Mouse (Mus musculus) hindbrain, postnatal 0 days (tissue): ENCODE results near the gene Atp8a2. TPM values are rescaled to one million over a fixed set of nuclear protein-coding genes. Genes with fewer than 3 reads are reported as not detected.
A peak's percentile ranks its signal among the peaks of the same experiment; 100 is the strongest.
"Not testable (repeated sequence)": the region's sequence is repeated elsewhere in the genome, so short reads cannot be mapped to it uniquely, and the experiment has no call there.

Experiments used
- ATAC-seq: fragments of 200-750 bp; cut with Nextera tagmentation; 2 replicates; pipeline ENCODE4 v1.8.0; 2017; ENCODE audit warnings: mild to moderate bottlenecking, moderate TSS enrichment, moderate library complexity
- DNase-seq: peaks from one replicate; pipeline ENCODE4 v3.0.0-alpha.2; 2015; ENCODE audit warnings: low spot score
- H3K27ac ChIP-seq: fragments of 300-500 bp; sonication (generic); 2 replicates; pipeline ENCODE4 v1.5.1; 2014; ENCODE audit warnings: mild to moderate bottlenecking
- H3K27me3 ChIP-seq: fragments of 300-500 bp; sonication (generic); 2 replicates; pipeline ENCODE4 v1.6.1; 2014; ENCODE audit warnings: low read length, mixed read lengths; ENCODE audit not compliant: insufficient read depth
- H3K36me3 ChIP-seq: fragments of 300-500 bp; sonication (generic); 2 replicates; pipeline ENCODE4 v1.6.1; 2014; ENCODE audit warnings: low read length, mixed read lengths; ENCODE audit not compliant: insufficient read depth
- H3K4me1 ChIP-seq: fragments of 300-500 bp; sonication (generic); 2 replicates; pipeline ENCODE4 v1.6.1; 2014; ENCODE audit warnings: antibody characterized with exemption, low read length, mixed read lengths; ENCODE audit not compliant: insufficient read depth
- H3K4me2 ChIP-seq: fragments of 300-500 bp; sonication (generic); 2 replicates; pipeline ENCODE4 v1.6.1; 2014; ENCODE audit warnings: low read depth, mild to moderate bottlenecking, low read length, moderate library complexity, mixed read lengths
- H3K4me3 ChIP-seq: fragments of 300-500 bp; sonication (generic); 2 replicates; pipeline ENCODE4 v1.5.1; 2014; ENCODE audit warnings: low read length
- H3K9ac ChIP-seq: fragments of 300-500 bp; sonication (generic); replicated peaks from 2 replicates; pipeline ENCODE4 v1.6.1; 2014; ENCODE audit warnings: mild to moderate bottlenecking, low read length, moderate library complexity, mixed read lengths
- H3K9me3 ChIP-seq: fragments of 300-500 bp; sonication (generic); 2 replicates; pipeline ENCODE4 v1.6.1; 2016; ENCODE audit warnings: low read length, mixed read lengths
- CTCF ChIP-seq: IDR thresholded peaks from 2 replicates; pipeline ENCODE4 v1.5.1; 2016; ENCODE audit warnings: antibody characterized with exemption, control low read depth, low read depth
- WGBS: fragments of 180-500 bp; shearing (Covaris S2); extraction: QIAGEN DNeasy Blood & Tissue Kit; methylation state at CpG from one replicate; pipeline ENCODE4 v1.1.7; 2014; 5-methylcytosine and 5-hydroxymethylcytosine counted together
- polyA plus RNA-seq: library from polyadenylated mRNA; unstranded; fragments of >200 nt; fragmentation: Nextera tagmentation; extraction: Ambion mirVana; gene quantifications from 2 replicates; pipeline ENCODE4 v1.2.1, GENCODE M21; 2015
- total RNA-seq: library from RNA; depleted of rRNA; stranded (reverse); fragments of >200 nt; gene quantifications from 2 replicates; pipeline ENCODE4 v1.2.3, GENCODE M21; 2014

The Atp8a2 gene
- total and polyA plus RNA-seq, 2 experiments from 2014 or later, result 29.1 to 41.7 TPM

- Histone ChIP-seq H3K36me3 (no peaks in the 10 kb centered on the region), H3K4me1 (no peaks in the 10 kb centered on the region), H3K4me3 (no peak overlapping the region), H3K27me3 (no peaks in the 10 kb centered on the region; the same call in 1 of the 2 replicates), H3K4me2 (no peak overlapping the region), H3K27ac (no peak overlapping the region), H3K9ac (no peak overlapping the region), H3K9me3 (no peaks in the 10 kb centered on the region)
- no peak for TF ChIP-seq CTCF
- DNase-seq (no peak), ATAC-seq (no peak)
- 46% methylated on average over 3 of the region's 3 CpGs for WGBS
Observed at GRCm38 (mm10) chr14:59730043-59730390, 467.0 kb downstream of the Atp8a2 start.

DNA sequence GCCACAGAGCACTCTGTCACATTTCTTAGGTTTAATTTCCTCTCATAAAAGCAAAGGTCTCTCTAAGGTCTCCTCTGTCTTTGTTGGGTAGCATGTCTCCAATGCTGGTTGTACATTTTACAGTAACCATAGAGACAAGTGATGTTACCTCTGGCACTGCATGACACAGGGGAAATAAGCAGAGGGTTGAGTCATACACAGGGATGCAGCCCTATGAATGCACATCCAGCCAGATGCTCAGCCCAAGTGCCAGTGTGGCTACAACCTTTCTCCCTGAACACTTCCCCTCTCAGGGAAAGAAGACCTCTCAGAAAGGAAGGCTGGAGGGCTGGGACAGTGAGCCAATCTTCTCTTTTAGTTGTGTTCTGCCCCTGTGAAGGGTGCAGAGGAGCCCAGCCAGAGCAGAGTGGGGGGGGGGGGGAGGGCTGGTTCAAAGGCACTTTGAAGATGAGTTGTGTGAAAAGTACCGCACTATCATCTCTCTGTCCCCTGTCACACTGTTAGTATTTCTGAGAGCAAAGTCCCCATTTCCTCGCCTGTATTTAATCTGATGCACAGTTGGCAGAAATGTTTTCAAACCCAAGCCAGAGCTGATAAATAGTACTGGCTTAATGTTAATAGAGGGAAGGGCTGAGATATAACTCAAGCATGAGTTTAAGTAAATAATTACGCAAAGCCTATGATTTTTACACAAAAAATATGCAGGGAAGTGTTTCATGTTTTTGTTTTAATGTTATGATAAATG lies 467.5 kb downstream of the Atp8a2 start:
- no peaks in the 10 kb centered on the region for H3K36me3 ChIP-seq
- no peaks in the 10 kb centered on the region; the same call in 1 of the 2 replicates for H3K27me3 ChIP-seq
- 74% methylated on average over 3 of the region's 3 CpGs for WGBS
- H3K4me1 ChIP-seq, result no peaks in the 10 kb centered on the region
- ATAC-seq, result peak; percentile 53; the same call in 1 of the 2 replicates
- H3K4me3 ChIP-seq, result no peak overlapping the region
- no peak for TF ChIP-seq CTCF
- H3K27ac ChIP-seq, result no peak overlapping the region
- DNase-seq, result no peak
- H3K4me2 ChIP-seq, result no peak overlapping the region
- no peak overlapping the region for H3K9ac ChIP-seq
- H3K9me3 ChIP-seq, result no peaks in the 10 kb centered on the region

- no peak overlapping the region for H3K4me2 ChIP-seq
- no peak overlapping the region for H3K9ac ChIP-seq
- TF ChIP-seq CTCF, result no peak
- no peak overlapping the region for H3K4me3 ChIP-seq
- H3K4me1 ChIP-seq, result no peaks in the 10 kb centered on the region
- H3K27me3 ChIP-seq, result no peaks in the 10 kb centered on the region
- DNase-seq, result no peak
- no peaks in the 10 kb centered on the region for H3K36me3 ChIP-seq
- H3K9me3 ChIP-seq, result no peaks in the 10 kb centered on the region
- ATAC-seq, result no peak
- no peak overlapping the region for H3K27ac ChIP-seq
- 92% methylated on average over 4 of the region's 4 CpGs for WGBS
Observed at GRCm38 (mm10) chr14:59727016-59727415, 470.0 kb downstream of the Atp8a2 start.

DNA sequence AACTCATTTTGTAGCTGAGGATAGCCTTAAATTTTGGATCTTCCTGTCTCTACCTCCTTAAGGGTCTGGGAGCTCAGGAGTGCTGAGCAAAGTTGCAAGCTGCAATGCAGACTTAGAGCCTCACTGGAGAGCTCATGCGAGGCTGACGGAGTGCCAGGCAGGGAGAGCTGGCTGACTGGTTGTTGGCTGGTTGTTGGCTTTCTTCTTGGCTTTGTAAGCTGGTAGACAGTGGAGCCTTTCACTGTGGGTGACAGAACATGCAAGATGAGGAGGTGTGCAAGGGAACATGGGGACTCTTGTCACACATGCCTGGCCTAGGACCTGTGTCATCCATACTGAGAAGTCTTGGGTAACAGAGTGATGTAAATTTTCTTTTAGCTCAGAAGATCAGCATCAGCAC lies 473.8 kb downstream of the Atp8a2 start:
- ATAC-seq (no peak), DNase-seq (no peak)
- no peaks in the 10 kb centered on the region for H3K9me3 ChIP-seq
- H3K36me3 ChIP-seq, result no peaks in the 10 kb centered on the region
- WGBS, result 73% methylated on average over 2 of the region's 2 CpGs
- no peak overlapping the region for H3K4me3 ChIP-seq
- H3K4me2 ChIP-seq, result no peak overlapping the region
- H3K4me1 ChIP-seq, result no peaks in the 10 kb centered on the region
- no peak overlapping the region for H3K9ac ChIP-seq
- no peak for TF ChIP-seq CTCF
- H3K27ac ChIP-seq, result no peak overlapping the region
- no peaks in the 10 kb centered on the region for H3K27me3 ChIP-seq

- ATAC-seq (no peak), DNase-seq (peak; percentile 42)
- Histone ChIP-seq H3K36me3 (no peaks in the 10 kb centered on the region), H3K4me2 (no peak overlapping the region), H3K9me3 (no peaks in the 10 kb centered on the region), H3K4me1 (no peaks in the 10 kb centered on the region), H3K4me3 (no peak overlapping the region), H3K27ac (no peak overlapping the region), H3K9ac (no peak overlapping the region), H3K27me3 (no peaks in the 10 kb centered on the region)
- TF ChIP-seq CTCF, result no peak
- 65% methylated on average over 4 of the region's 4 CpGs for WGBS
Observed at GRCm38 (mm10) chr14:59721957-59722356, 475.0 kb downstream of the Atp8a2 start.

DNA sequence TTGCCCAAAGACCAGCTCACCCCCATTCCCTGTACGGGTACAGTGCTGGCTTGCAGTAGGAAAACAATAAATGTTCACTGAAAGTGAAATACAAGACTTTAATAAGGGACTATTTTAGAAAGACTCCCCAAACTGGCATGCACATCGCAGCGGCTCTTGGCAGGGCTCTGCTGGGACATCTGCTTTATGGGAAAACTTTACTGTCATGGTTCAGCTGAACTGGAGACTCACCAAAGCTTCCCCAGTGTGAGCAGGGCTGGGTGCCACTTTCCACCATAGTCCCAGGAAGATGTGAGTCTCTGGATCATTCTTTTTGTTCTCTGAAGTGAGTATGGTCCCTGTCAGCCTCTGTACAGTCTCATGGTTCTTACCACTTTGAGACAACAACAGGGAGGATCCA lies 475.6 kb downstream of the Atp8a2 start:
- no peaks in the 10 kb centered on the region for H3K4me1 ChIP-seq
- no peak overlapping the region for H3K4me3 ChIP-seq
- no peak overlapping the region for H3K9ac ChIP-seq
- H3K36me3 ChIP-seq, result no peaks in the 10 kb centered on the region
- DNase-seq (peak; percentile 46), ATAC-seq (no peak)
- no peak for TF ChIP-seq CTCF
- no peak overlapping the region for H3K4me2 ChIP-seq
- H3K27me3 ChIP-seq, result no peaks in the 10 kb centered on the region
- WGBS, result 62% methylated on average over 3 of the region's 3 CpGs
- no peaks in the 10 kb centered on the region for H3K9me3 ChIP-seq
- no peak overlapping the region for H3K27ac ChIP-seq

DNA sequence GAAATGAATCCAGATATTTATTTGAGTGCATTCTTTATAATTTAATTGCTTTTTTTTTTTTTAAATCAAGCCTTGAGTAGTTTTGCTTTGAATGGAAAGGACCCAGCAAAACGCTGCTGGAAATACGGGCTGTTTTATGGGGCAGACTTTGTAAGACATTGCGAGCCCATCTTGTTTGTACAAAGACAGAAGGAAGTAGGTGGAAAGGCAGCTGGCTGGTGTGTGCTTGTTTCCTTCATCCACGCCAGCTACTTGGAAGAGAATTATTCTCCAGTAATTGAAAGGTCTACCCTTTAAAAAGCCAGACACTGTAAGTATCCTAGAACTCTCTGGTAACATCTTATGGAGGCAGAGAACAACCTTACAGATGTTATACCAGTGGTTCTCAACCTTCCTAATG lies 476.6 kb downstream of the Atp8a2 start:
- ATAC-seq (no peak), DNase-seq (no peak)
- Histone ChIP-seq H3K4me2 (no peak overlapping the region), H3K27me3 (no peaks in the 10 kb centered on the region), H3K4me3 (no peak overlapping the region), H3K36me3 (no peaks in the 10 kb centered on the region), H3K27ac (no peak overlapping the region), H3K9ac (no peak overlapping the region), H3K4me1 (no peaks in the 10 kb centered on the region; the same call in 1 of the 2 replicates), H3K9me3 (no peaks in the 10 kb centered on the region)
- no peak for TF ChIP-seq CTCF
- WGBS, result 90% methylated on average over 4 of the region's 4 CpGs

DNA sequence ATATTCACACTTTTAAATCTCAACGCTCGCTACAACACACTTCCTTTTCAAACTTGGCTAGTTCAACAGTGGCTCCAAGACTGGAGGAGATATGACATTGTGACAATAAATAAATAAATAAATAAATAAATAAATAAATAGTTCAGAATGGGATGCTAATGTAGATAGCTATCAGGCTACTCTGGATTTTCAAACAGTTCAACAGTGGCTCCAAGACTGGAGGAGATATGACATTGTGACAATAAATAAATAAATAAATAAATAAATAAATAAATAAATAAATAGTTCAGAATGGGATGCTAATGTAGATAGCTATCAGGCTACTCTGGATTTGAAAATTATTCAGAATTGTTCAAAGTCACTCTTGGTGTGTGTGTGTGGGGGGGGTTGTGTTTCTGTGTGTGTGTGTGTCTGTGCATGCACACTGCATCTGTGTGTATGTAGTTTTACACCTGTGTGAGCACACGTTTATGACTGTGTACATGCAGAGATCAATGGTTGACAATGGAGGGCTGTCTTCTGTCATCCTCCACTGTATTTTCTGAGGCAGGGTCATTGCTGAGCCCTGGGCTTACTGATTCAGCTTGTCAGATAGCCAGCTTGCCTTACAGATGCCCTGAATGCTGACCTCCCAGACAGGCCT lies 480.4 kb downstream of the Atp8a2 start:
- DNase-seq, H3K4me2 ChIP-seq, H3K4me1 ChIP-seq, H3K9ac ChIP-seq, H3K36me3 ChIP-seq, H3K9me3 ChIP-seq, H3K27ac ChIP-seq, H3K4me3 ChIP-seq, H3K27me3 ChIP-seq: not testable (repeated sequence)
- WGBS, result 59% methylated on average over 3 of the region's 3 CpGs
- 0 out of 2 replicates have a peak, but pooled peaks have one; percentile 16 for ATAC-seq
